Mouse (Mus musculus) lung, postnatal 0 days (tissue): ENCODE results near the gene Abcg5.

ENCODE experiments used
- CTCF ChIP-seq: IDR thresholded peaks from 2 replicates; pipeline ENCODE4 v1.5.1; 2016; ENCODE audit warnings: antibody characterized with exemption, mild to moderate bottlenecking
- EP300 ChIP-seq: IDR thresholded peaks from 2 replicates; pipeline ENCODE4 v1.6.1; 2016; ENCODE audit warnings: antibody characterized with exemption, mild to moderate bottlenecking, control low read depth

DNA sequence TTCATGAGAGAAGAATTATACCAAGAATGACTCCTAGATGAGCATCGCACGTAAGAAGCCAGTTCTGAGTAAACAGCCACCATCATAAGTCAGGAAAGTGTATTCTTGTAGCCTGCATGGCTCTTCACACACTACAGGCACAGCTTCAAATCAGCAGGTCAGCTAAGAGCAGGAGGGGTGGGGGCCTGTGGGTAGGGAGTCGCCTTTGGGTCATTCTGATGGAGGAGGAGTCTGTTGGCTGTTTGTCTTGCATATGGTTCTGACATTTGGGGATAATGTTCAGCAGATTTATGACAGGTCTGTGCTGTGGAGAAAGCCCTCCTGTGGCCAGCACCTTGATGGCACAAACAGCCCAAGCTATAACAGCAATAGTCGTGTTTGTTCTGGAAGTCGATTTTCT, 26.6 kb downstream of the Abcg5 start:
- no peak for TF ChIP-seq EP300
- no peak for TF ChIP-seq CTCF
